Mouse (Mus musculus): ENCODE data around the gene Slc46a3.
"Not testable (repeated sequence)": the region's sequence is repeated elsewhere in the genome, so short reads cannot be mapped to it uniquely, and the experiment has no call there.

GRCm38 (mm10) chr5:147896501-147896900, 1.9 kb upstream of the Slc46a3 start:
- not testable (repeated sequence) for TF ChIP-seq HCFC1 (IDR thresholded peaks at IDR 0.05; ENCODE audit: borderline replicate concordance, insufficient read depth, low read length); CHD2 (IDR thresholded peaks at IDR 0.05; ENCODE audit: low read depth, low read length); ZNF384 (IDR thresholded peaks at IDR 0.05; ENCODE audit: low read depth, low read length)
